Mouse (Mus musculus) cerebellum, postnatal 4 days (tissue): ENCODE results near the gene Scly.
A peak's percentile ranks its signal among the peaks of the same experiment; 100 is the strongest.

Experiments
- DNase-seq, 2 experiments: peaks; one replicate each; pipeline ENCODE4 v3.0.0; 2022; ENCODE audit warnings: low spot score in 2 of 2, mixed read lengths in 1 of 2

Gene Scly

GRCm38 (mm10) chr1:91362113-91362512 is 64.0 kb downstream of the Scly start:
- no peak for DNase-seq

DNA sequence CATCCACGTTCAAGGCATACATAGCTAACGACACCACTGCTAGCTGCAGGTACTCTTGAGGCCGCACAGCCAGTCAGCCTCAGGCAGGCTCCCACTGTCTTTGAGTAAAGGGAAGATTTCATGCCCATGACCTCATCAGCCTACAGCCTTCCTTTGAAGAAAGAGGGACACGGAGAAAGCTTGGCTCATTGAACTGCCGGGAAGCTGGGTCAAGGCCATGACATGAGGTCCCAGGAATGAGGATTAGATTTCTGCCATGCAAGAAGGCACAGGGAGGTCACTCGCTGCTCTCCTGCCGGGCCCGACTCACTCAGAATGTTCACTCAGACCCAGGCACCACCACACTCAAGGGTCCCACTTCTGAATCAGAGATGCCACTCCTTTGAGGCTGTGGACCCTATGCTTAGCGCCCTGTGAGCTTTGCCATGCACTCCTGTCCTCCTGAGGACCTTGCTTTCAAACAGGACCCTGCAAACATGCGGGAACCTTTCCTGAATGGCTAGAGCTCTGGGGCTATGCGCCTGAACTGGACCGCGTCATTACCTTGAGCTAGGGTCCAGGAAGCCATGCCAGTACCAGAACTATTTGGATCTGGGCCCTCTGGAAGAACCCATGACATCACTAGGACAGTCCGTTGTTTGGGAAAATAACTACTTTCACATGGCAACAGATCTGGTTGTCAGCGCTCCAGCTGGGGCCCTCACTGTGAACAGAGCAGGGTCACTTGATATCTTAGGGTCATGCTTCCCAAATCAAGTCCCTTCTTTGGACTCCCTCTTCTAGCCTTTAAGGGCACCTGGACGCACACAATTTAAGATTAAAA is 66.9 kb downstream of the Scly start:
- no peak for DNase-seq

- no peak for DNase-seq
These were observed 67.7 kb downstream of the Scly start for GRCm38 (mm10) chr1:91365816-91366214.

DNA sequence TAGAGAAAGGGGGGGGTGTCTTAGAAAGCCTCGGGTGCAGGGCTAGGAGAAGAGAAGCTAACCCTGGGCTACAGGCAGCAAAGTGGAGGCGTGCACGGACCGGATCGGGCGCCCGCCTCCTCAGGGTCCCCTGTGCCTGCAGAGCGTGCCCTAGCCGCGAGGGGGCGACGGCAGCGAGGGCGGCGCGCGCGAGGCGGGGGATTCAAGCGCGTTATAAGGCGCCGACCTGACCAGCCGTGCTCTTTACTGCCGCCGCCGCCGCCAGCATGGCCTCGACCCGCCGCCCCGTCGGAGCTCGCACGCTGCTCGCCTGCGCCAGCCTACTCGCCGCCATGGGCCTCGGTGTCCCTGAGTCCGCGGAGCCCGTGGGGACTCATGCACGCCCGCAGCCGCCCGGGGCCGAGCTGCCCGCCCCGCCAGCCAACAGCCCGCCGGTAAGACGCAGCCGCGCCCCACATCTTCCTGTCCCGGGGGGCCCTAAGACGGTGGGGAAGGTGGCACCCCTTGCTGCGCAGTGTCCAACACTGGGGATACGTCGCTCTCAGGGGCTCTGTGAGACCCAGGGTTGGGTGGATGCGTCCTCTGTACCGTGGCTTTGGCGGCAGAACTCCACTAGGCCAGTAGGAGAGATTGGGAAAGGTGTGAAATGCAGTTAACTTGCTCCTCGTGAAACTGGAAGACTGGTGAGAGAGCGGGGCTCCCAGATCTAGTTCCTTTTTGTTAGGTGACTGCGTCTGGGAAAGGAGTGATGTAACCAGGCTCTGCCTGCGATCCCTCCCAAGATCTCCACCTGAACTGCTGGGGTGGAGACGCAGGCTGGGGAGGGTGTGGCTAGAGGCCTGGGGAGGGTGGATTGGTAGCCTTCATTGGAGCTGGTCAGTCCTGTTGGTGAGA is 68.3 kb downstream of the Scly start, which contains the start of gene Erfe:
Erfe (plus strand) TSS at position 216 of the 894 bp plus-strand sequence.
- DNase-seq = peak in 1 of 2 experiments; percentile 72

- DNase-seq = no peak
These were observed 69.2 kb downstream of the Scly start for GRCm38 (mm10) chr1:91367295-91367694.

GRCm38 (mm10) chr1:91369408-91369807 is 71.3 kb downstream of the Scly start:
- no peak for DNase-seq

DNA sequence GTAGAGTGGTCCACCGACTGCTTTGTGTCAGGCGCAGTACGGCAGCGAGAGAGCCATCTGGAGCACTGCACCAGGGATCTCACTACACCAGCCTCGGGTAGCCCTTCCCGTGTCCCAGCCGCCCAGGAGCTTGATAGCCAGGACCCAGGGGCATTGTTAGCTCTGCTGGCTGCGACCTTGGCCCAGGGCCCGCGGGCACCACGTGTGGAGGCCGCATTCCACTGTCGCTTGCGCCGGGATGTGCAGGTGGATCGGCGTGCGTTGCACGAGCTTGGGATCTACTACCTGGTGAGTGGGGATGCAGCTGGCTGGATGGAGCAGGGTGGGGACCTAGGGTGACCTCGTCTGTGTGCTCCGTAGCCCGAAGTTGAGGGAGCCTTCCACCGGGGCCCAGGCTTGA is 71.9 kb downstream of the Scly start:
- no peak for DNase-seq
